Mouse (Mus musculus): ENCODE measurements at regions not wholly inside any gene's neighbourhood (a gene's known extent, or its start where the extent isn't known, plus 50 kb on each side); places are given as distances from the start of the nearest gene placed in this dataset.

DNA sequence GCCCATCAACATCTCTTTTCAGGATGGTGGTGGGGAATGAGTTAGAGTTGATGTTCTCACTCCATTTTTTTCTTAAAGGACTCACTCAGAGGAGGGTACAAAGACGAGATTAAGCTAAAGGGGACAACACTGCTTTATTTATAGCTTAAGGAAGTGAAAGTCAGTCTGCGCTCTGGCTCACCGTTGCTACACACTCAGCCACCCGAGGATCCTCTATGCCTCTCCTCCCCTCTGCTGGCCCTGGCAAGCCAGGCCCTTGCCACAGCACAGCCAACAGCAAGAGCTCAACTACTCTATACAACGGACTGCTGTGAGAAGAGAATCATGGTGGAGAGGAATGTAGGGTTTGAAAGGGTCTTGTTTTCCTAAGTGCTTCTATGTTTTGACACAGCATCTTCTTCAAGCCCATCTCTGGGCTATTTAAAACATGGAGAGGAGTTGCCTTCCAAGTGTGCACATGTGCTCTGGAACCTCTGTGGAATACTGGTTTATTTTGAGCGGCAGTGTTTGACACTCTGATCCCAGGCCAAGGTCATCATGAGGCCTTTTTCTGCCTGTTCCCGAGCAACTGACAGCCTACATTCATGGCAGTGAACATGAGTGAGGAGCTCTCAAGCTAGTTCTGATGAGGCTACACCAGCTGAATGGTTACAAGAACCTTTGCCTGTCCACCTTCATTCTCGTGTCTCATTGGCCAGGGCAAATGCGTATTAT, 291.9 kb upstream of the Klf4 start:
- no peak for DNase-seq (ENCODE audit: low read depth, low spot score)

DNA sequence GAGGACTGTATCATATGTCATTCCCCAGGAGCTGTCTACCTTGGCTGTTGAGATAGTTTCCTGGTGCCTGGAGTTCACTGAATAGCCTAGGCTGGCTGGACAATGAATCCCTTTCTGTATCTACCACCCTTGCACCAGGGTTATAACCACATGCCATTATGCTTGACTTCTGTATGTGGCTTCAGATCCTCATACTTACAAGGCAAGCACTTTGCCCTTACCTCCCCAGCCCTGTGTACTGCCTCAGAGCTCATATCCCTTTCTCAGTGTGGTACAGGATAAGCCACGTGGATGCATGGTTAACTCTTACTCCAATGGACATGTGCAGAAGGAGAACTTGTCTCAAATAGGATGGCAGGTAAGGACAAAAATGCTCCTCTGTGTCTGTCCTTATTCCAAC, 291.3 kb upstream of the Klf4 start:
- no peak for DNase-seq (ENCODE audit: low read depth, low spot score)

DNA sequence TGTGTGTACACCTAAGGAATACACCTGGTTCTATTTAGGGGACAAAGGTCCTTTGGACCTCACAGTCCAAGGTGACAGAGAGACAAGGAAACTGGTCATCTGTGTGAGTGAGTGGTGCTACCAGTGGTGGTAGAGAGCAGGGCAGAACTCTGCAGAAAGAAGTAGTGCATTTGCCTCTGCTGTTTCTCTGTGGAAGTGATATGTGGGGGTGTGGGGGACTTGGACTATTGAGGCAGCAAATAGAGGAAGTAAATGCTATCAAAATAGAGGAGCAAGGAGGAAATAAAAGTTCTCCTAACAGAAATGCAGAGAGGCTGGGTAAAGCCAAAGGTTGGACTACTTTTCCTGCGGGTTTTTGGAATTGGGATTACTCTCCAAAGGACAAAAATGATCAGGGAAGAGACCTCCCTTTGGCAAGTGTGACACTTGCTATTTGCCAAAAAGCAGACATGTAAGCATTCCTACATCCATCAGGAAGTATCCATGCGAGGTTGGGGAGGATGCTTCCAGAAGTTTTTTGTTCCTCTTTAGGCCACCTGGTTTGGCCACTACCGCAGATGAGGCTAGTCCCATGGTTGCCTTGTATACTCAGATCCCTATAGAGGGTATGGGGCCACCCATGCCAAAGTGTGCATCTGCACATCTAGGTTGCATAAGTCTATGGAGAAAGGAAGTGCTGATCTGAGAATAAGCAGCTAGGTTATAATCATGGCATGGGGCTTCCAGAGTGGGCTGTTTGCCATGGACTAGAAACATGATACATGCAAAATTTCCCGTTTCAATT, 285.0 kb upstream of the Klf4 start:
- DNase-seq (ENCODE audit: low read depth, low spot score): no peak

DNA sequence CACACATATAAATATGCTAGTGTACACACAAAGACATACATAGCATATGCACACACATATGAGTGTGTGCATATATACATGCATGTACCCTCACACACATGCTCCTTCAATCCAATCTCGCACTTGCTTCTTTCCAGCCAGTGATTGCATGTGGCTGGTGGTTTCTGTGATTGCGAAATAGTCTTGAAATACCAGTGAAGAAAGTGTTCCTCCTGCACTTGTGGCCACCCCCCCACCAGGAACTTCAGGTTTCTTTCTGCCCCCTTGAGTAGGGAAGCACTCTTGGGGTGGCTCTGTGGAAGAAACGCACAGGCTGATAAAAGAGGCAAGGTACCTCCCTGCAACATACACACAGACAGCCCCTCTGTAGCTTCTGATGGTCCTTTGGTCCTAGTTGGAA, 283.6 kb upstream of the Klf4 start:
- no peak for DNase-seq (ENCODE audit: low read depth, low spot score)

DNA sequence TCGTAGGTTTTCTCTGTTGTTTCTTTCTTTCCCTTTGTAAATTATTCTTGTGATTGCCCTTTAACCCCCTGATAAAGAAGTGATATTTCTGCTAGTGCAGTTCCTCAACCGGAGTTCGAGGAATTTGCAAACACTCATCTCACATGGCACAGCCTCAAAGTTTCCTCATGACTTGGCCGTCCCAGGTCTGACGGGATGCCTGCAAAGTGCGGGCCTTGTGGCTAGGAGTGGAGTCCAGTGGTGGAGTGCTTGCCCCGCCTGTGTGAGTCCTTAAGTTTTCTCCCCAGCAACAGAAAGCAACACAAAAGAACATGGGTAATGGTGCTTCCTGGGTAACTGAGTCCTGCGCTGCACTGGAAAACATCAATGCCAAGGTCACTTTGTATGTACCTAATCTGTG, 280.6 kb upstream of the Klf4 start:
- DNase-seq (ENCODE audit: low read depth, low spot score): no peak

DNA sequence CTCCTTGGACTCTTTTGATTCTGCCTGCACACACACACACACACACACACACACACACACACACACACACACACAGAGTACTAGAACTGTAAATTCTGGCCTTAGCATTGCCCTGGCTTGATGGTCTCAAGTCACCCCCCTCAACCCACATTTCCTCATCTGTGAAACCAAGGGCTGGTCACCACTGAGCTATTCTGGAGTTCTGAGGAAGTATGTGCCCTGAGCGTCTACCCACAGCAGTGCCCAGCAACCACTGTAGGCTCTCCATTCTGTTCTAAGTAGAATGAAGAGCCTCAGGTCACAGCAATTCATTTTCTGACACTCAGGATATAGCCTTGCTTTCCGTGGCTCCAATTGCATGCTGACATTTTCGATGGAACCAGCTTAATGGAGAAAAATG, 279.4 kb upstream of the Klf4 start:
- no peak for DNase-seq (ENCODE audit: low read depth, low spot score)

DNA sequence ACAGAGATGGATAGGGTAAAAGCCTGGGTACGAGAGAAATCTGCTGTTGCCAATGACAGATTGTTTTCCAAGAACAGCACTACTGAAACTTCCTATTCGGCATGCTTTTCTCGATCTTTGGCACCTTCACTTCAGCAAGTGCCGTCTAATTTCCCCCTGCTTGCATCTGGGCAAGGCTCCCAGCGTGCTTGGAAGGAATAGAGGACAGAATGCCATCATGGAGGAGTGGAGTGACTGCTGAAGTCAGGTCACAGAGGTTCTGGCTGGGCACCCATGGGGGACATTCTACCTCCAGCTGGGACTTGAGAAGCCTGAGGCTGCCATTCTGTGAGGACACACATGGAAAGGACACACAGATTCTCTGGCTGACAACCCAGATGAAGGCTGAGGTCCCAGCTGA, 276.2 kb upstream of the Klf4 start:
- DNase-seq (ENCODE audit: low read depth, low spot score): no peak

DNA sequence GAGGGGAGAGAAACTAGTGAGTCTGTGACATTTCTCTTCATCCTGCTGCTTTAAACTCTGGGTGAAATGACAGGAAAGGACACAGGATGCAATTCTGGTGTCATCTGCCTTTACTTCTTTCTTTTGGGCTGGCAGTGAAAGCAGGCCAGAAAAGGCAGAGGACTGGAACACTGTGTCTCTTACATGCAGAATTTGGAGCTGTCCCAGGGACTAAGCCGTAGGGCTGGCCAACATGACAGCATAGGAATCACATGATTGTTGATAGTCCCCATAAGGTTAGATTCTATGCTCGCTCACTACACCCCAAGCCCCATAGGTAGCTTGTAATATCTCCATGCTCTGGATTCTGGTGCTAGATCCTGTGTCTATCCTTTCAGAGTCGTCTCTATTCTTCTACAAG, 274.5 kb upstream of the Klf4 start:
- DNase-seq (ENCODE audit: low read depth, low spot score): no peak

DNA sequence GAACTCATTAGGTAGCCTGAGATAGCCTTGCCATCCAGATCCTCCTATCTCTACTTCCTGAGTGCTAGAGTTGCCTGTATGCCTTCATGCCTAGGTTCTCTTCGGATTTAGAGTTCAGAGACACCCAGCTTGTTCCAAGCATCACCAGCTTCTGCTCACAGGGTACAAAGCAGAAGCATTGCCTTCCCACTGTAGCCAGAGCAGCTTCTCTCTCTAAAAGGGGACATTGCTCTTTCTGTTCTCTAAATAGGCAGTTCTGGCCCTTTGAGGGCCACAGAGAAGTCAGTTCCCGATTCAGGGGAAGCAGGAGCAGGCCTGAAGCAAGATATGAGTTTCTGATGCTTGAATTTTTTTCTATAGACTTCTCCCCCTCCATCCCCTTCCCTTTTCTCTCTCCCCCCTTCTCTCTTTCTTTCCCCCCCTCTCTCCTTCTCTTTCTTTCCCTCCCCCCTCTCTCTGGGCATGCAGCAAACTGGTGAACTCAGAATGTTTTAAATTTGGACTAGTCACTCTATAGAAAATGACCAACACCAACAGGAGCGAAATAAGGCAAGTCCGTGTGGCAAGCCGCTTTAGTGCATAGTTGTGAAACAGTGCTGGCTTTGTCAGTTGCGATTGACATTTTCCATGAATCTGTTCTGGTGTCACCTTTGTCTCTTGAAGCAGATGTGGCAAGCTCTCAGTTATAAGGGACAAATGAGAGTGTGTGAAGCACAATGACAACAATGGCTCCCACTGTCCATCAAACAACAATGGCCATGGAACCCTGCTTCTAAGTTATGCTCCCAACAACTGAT, 273.2 kb upstream of the Klf4 start:
- DNase-seq (ENCODE audit: low read depth, low spot score): no peak

DNA sequence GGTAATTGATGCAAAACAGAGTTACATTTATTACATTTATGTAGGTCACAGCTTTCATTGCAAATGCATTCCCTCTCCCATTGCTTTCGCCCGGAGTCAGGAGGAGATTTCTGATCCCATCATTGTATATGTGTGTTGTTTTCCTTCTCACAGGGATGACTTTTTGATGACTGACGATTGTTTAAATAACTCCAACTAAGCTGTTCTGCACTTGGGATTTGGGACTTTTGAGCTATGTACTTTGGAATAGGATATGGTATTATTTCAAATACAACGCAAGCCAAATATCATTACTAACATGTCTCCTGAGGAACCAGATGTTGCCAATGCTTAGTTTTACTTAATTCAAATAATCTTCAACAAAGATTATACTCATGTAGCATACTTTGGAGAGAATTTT, 269.8 kb upstream of the Klf4 start:
- DNase-seq (ENCODE audit: low read depth, low spot score): no peak

DNA sequence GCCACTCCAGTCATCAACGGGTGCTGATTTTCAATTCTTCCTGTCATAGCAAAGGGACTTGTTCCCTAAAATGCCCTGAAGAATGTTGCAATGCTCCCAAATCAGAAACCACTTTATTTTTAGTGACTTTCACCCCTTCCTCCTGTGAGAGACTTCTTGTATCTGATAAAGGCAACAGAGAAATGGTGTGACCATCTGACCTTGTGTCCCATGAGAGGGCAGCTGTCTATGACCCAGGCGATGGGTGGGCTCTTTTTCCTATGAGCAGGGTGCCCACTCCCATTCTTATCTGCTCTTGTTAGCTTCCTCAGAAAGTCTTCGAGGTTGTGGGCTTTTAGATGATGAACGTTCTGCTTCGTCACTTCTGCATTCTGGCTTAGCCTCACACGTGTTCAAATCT, 265.8 kb upstream of the Klf4 start:
- no peak for DNase-seq (ENCODE audit: low read depth, low spot score)

DNA sequence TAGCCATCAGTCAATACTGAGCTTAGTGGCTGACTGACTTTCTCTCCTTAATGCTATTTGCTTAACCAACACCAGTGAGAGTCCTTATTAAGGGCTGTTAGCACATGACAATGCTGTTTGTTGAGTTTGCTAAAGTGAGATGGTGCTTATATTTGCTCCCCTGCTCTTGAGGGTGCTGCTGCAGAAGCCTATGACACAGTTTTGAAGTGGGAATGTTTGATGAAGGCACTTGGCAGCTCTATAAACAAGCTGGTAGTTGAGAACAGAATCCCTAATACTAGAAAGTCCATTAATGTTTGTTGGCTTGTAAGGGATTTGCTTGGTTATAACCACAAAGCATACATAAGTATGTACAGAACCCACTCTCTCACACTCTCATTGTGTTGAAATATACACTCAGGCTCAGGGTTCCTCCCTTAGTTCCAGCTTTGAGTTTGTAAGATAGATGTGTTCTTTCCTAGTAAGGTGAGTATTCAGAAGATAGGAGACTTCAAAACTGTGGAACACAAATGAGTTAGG, 249.1 kb upstream of the Klf4 start:
- DNase-seq (ENCODE audit: low read depth, low spot score): no peak

DNA sequence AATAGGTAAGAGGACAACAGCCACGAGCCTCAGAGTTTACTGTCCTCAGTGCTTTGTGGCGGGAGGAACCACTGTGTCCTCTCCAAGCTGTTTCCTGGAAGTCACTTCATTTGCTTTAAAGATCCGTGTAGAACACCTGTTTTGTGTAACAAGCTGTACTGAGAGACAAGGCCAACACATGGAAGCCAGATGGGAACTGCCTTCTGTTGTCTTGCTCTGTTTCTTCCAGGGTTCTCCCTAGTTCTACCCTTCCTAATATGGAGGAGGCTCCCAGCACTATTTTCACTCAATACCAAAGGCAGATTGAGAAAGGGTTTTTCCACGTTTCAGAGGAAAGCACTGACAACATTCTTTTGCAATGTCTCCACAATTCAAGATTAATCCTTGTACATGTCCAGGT, 247.3 kb upstream of the Klf4 start:
- DNase-seq (ENCODE audit: low read depth, low spot score): no peak

DNA sequence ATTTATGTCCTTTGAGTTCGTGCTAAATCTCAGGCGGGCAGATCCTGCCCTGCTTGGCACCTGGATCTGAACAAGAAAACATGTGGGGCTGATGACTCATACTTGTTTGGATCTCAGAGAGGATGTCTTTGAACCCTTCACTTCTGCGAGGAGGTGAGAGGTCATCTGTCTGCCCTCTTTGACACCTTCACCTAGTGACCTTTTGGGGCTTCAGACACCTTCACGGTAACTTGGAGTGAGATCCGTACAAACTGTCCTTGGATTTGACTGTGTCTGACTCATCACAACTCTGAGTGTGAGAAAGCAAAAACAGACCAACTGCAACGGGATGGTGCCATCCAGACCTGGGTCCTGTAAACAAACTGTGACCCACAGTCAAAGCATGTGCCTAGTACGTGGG, 243.6 kb upstream of the Klf4 start:
- no peak for DNase-seq (ENCODE audit: low read depth, low spot score)

DNA sequence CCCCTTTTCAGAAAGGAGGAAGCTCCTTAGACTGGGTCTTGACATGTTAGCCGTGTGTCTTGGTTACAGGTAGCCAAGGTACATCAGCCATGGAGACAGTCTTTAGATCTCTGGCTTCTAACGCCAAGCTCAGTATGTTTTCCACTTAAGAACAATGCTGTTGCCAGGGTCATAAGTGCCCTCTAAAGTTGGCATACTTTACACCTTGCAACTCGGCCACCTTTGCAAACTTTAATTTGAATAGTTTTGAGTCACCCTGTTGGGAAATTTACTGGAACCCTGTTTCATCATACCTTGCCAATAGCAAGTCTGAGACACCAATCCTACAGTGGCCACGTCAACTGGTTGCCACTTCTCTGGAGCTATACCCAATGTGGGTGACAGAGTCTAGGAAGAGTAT, 242.3 kb upstream of the Klf4 start:
- no peak for DNase-seq (ENCODE audit: low read depth, low spot score)

DNA sequence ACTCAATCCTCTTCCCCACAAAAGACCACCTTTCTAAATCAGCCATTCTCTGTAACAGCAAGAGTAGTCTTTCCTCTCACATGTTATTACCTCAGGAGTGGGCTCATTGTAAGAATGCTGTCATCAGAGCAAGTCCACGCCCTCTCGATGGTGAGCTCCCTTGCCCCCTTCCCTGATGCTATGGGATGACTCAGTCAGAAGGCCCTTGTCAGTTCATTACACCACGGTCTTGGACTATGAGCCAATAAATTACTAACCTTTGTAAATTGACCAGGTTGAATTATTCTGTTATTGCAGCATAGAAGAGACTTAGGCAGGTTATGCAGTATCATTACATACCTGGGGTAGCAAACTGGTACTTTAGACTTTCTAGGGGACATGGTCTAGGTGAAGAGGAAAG, 237.4 kb upstream of the Klf4 start:
- DNase-seq (ENCODE audit: low read depth, low spot score): no peak

DNA sequence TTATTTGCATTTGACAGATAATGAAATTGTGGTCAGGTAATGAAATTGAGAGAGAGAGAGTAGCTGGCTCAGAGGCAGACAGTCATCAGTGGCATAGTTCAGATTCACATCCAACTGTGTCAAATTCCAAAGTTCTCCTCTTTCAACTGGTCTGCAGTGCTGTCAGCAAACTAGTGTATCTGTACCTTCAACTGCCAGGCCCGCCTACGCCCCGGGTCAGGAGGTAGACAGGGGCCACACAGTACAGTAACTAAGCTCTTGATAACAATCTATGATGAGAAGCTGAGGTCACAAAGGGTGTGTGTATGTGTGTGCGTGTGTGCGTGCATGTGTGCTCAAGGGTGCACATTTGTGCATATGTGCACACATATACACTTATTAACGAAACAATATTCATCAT, 236.1 kb upstream of the Klf4 start:
- no peak for DNase-seq (ENCODE audit: low read depth, low spot score)

DNA sequence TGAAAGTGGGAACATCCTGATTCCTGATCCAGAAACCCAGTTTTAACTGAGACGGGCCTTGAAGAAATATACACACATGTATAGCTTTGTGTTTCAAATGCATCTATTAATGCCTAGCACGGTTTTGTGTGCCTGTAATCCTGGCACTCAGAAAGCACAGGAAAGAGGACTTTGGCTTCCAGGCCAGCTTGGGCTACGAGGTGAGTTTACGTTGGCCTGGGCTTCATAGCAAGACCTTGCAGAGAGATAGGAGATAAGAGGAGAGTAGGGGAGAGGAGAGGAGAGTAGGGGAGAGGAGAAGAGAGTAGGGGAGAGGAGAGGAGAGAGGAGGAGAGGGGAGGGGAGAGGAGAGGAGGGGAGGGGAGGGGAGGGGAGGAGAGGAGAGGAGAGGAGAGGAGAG, 234.9 kb upstream of the Klf4 start:
- no peak for DNase-seq (ENCODE audit: low read depth, low spot score)

DNA sequence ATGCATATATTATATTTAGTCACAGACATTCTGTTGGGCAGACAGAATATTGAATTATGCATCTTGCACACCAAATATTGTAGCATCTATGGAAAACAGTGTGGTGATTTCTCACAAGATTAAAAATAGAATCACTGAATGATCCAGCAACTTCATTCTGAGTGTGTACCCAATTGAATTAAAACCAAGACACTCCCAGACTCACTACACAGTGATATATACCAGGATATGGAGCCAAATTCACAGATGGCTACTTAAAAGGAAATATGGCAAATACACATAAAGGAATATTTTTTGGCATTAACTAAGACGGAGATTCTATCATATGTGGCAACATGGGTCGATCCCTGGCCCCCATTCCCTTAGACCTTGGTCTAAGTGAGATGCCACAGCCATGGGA, 233.5 kb upstream of the Klf4 start:
- DNase-seq (ENCODE audit: low read depth, low spot score): no peak

DNA sequence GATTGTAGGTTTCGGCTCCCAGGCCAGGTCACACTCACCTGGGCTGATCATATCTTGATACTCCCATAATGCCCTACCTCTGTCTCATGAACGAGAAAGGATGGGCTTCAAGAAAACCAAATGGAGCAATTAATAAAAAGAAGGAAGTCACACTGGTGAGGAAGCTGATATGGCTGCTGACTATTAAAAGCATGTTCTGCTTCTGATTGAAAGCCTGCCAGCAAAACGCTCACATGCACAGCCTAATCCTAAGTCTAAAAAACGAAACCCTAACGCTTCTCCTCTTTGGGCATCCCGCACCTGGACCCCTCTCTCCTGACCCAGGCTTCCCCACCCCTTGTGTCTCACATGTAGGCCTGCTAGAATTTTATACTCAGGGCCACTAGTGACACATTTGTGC, 230.8 kb upstream of the Klf4 start:
- DNase-seq (ENCODE audit: low read depth, low spot score): no peak

DNA sequence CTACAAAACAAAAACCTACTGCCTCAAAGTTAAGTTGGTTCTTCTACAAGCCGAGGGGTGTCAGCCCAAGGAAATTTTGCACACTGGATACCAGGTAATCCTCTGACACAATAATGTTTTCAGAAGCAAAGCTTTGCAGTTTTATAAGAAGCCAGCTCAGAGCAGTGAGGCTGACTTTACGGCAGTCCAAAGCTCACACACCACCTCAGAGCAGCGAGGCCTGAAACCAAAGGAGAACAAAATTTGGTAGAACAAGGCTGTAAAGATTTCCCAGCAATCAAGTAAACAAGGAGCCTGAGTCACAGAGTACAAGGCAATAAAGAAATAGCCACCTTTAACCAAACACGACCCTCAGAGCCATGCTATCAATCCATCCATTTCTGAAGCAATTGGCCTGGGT, 230.1 kb upstream of the Klf4 start:
- DNase-seq (ENCODE audit: low read depth, low spot score): no peak

DNA sequence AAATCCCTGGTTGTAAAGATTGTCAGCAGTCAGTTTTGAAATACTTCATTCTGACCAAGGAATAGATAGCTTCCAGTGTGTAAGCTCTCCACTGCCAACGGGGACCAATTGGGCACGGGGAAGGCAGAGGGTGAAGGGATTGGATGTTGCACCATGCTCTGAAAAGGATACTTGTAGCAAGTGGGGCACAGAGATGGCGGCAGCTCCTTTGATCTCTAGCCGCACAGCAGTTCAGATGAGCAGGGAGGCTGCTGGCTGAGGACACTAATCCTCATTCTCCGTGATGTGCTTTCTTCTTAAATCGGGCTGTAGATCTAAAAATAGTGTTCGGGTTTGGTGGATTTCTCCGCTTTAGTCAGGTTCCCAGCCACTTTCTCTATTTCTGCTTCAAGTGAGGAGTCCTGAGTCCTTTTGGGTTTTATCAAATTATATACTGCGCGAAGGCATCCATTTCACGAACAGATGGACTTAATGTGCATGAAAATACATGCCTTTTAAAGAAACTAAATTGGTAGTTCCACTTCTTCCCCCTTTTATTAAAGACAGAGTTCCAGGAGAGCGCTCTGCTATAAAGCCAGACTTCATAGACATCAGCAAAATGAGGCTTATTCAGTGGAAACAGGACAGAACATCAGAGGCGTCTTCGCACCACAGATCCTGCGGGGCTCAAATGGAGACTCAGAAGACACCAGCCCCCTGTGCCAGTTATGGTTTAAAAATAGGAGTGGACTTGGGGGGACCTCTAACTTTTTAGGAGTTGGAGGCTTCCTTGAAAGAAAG, 225.1 kb upstream of the Klf4 start:
- no peak for DNase-seq (ENCODE audit: low read depth, low spot score)

Measured in CD4-positive helper T cell, adult 2 months (primary cell).